Mouse (Mus musculus): ENCODE measurements around the gene Akt1s1. TPM values are rescaled to one million over a fixed set of nuclear protein-coding genes. Genes with fewer than 3 reads are reported as not detected.

Akt1s1 gene
- total and polyA plus RNA-seq, 3 experiments, result 9.5 to 24.2 (median 23.3) TPM

DNA sequence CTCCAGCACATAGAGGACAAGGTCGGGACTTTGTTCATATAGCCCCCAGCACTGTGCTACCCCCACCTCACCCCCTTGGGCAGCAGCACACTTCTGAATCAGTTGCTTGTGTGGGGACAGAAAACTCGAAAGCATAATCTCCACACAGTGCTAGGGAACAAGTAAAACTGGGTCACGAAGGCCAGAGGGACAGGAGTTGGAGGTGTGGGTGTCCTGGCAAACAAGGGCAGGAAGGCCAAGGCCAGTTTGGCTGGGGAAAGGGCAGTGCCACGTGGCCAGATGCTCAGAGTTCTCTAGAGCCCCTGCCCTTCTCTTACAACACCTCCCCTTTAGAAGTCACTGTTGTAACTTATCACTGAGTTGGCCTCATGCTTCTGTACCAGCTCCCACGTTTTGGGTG is 28.9 kb upstream of the Akt1s1 start:
- DNase-seq (ENCODE audit: extremely low read depth), result no peak
- H3K9ac ChIP-seq (ENCODE audit: insufficient read depth, low read depth), result peak overlapping the region; percentile 93
- dilution Hi-C loops (cut with MboI; ENCODE audit: extremely low pct_ligation_motif_present, extremely low pct_unique_long_range_greater_than_20kb, low sequenced_read_pairs), result no loop called here
- H3K36me3 ChIP-seq (replicated peaks in 1 of 2; ENCODE audit: control insufficient read depth in 1 of 2, insufficient read depth in 1 of 2, low read length in 1 of 2), result peaks cover 3 to 50% of the 10 kb centered on the region in 2 experiments
- peaks cover 90% of the 10 kb centered on the region for H3K79me2 ChIP-seq (replicated peaks; ENCODE audit: control insufficient read depth, extremely low read depth, insufficient read depth, poor library complexity, severe bottlenecking)
- peak overlapping the region; percentile 62 to 89 (median 67) for H3K4me3 ChIP-seq (replicated peaks in 1 of 3; ENCODE audit: low read depth in 2 of 3, low read length in 2 of 3, poor library complexity in 1 of 3)
- in situ Hi-C loops (cut with MboI; ENCODE audit: low pct_ligation_motif_present, low pct_unique_long_range_greater_than_20kb, low sequenced_read_pairs), result no loop called here
- H3K9me3 ChIP-seq (replicated peaks; ENCODE audit: low read length), result no peaks in the 10 kb centered on the region
- peak overlapping the region; percentile 92 for H3K27ac ChIP-seq (ENCODE audit: insufficient read depth, low read depth)
- no peaks in the 10 kb centered on the region for H3K27me3 ChIP-seq (replicated peaks)
- no peak for TF ChIP-seq EP300 (IDR thresholded peaks at IDR 0.05; ENCODE audit: low read length)
- no peak for TF ChIP-seq TCF12 (IDR thresholded peaks at IDR 0.05; ENCODE audit: low read depth, low read length)
- TF ChIP-seq MAX (IDR thresholded peaks at IDR 0.05; ENCODE audit: low read length), result peak; percentile 61; the same call in 1 of the 2 replicates
- no peak for TF ChIP-seq JUN (IDR thresholded peaks at IDR 0.05; ENCODE audit: insufficient read depth, low read depth, low read length)
- no peak for TF ChIP-seq RCOR1 (conservative IDR thresholded peaks at IDR 0.05; ENCODE audit: low read depth, low read length)
- no peak for TF ChIP-seq SMC3 (IDR thresholded peaks at IDR 0.05; ENCODE audit: low read depth, low read length)
- no peak for TF ChIP-seq POLR2AphosphoS2 (IDR thresholded peaks at IDR 0.05; ENCODE audit: low read depth, low read length)
- peak; percentile 31; the same call in 1 of the 2 replicates for TF ChIP-seq SIN3A (IDR thresholded peaks at IDR 0.05; ENCODE audit: low read length)
- TF ChIP-seq MXI1 (IDR thresholded peaks at IDR 0.05; ENCODE audit: low read depth, low read length), result 0 out of 2 replicates have a peak, but pooled peaks have one; percentile 70
- peak; percentile 58; the same call in 1 of the 2 replicates for TF ChIP-seq MYC (IDR thresholded peaks at IDR 0.05; ENCODE audit: low read depth, low read length)
- H3K4me1 ChIP-seq (ENCODE audit: control insufficient read depth in 1 of 2, insufficient read depth in 2 of 2), result peaks cover 21 to 51% of the 10 kb centered on the region in 2 experiments
- H3K4me2 ChIP-seq (ENCODE audit: insufficient read depth, low read depth, poor library complexity, severe bottlenecking), result peak overlapping the region; percentile 95

DNA sequence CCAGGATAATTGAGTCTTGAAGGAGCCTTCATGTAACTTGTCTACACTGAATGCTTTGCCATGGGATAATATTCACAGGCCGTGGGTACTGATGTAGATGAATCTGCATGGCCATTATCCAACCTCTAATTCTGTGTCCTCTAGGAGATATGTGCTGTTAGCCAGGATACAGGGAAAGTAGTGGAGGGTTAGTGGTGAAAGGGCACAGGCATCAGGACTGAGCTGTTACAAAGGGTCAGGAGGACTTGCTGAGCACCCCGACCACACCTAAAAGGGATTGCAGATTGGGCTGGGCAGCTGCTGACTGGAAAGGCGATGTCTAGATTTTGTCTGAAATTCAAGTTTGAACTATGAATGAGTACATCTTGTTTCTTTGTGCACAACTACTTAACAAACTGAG is 28.3 kb upstream of the Akt1s1 start:
- Histone ChIP-seq H3K36me3 (replicated peaks in 1 of 2; ENCODE audit: control insufficient read depth in 1 of 2, insufficient read depth in 1 of 2, low read length in 1 of 2) (peaks cover 3 to 52% of the 10 kb centered on the region in 2 experiments), H3K4me2 (ENCODE audit: insufficient read depth, low read depth, poor library complexity, severe bottlenecking) (peak overlapping the region; percentile 95), H3K79me2 (replicated peaks; ENCODE audit: control insufficient read depth, extremely low read depth, insufficient read depth, poor library complexity, severe bottlenecking) (peaks cover 90% of the 10 kb centered on the region), H3K4me3 (replicated peaks in 1 of 3; ENCODE audit: low read depth in 2 of 3, low read length in 2 of 3, poor library complexity in 1 of 3) (peak overlapping the region in 1 of 3 experiments; percentile 89), H3K9ac (ENCODE audit: insufficient read depth, low read depth) (peak overlapping the region; percentile 93), H3K27ac (ENCODE audit: insufficient read depth, low read depth) (peak overlapping the region; percentile 37), H3K27me3 (replicated peaks) (no peaks in the 10 kb centered on the region), H3K4me1 (ENCODE audit: control insufficient read depth in 1 of 2, insufficient read depth in 2 of 2) (peaks cover 22 to 54% of the 10 kb centered on the region in 2 experiments), H3K9me3 (replicated peaks; ENCODE audit: low read length) (no peaks in the 10 kb centered on the region)
- TF ChIP-seq ZNF384 (IDR thresholded peaks at IDR 0.05; ENCODE audit: low read depth, low read length), result no peak
- no peak for TF ChIP-seq BHLHE40 (IDR thresholded peaks at IDR 0.05; ENCODE audit: low read depth, low read length)
- TF ChIP-seq ETS1 (conservative IDR thresholded peaks at IDR 0.05; ENCODE audit: low read depth, low read length), result no peak
- TF ChIP-seq MEF2A (IDR thresholded peaks at IDR 0.05; ENCODE audit: borderline replicate concordance, low read depth, low read length), result no peak
- no peak for TF ChIP-seq HCFC1 (IDR thresholded peaks at IDR 0.05; ENCODE audit: low read depth, low read length)
- no peak for TF ChIP-seq RCOR1 (conservative IDR thresholded peaks at IDR 0.05; ENCODE audit: low read depth, low read length)
- no peak for TF ChIP-seq ZMIZ1 (IDR thresholded peaks at IDR 0.05; ENCODE audit: low read depth, low read length)
- no peak for TF ChIP-seq UBTF (IDR thresholded peaks at IDR 0.05; ENCODE audit: low read depth, low read length)
- TF ChIP-seq CTCF (conservative IDR thresholded peaks at IDR 0.05 in 1 of 2, IDR thresholded peaks at IDR 0.05 in 1 of 2; ENCODE audit: low read depth in 2 of 2, low read length in 2 of 2), result no peak
- TF ChIP-seq CHD2 (IDR thresholded peaks at IDR 0.05; ENCODE audit: low read length), result no peak
- no peak for TF ChIP-seq NRF1 (IDR thresholded peaks at IDR 0.05; ENCODE audit: low read depth, low read length)
- no peak for TF ChIP-seq E2F4 (IDR thresholded peaks at IDR 0.05; ENCODE audit: insufficient replicate concordance, low read depth, low read length)
- no peak for TF ChIP-seq USF2 (conservative IDR thresholded peaks at IDR 0.05; ENCODE audit: low read depth, low read length)
- TF ChIP-seq POLR2A (IDR thresholded peaks at IDR 0.05; ENCODE audit: low read depth, low read length), result no peak
- dilution Hi-C loops (cut with MboI; ENCODE audit: extremely low pct_ligation_motif_present, extremely low pct_unique_long_range_greater_than_20kb, low sequenced_read_pairs) (no loop called here), in situ Hi-C loops (cut with MboI; ENCODE audit: low pct_ligation_motif_present, low pct_unique_long_range_greater_than_20kb, low sequenced_read_pairs) (no loop called here)
- DNase-seq (ENCODE audit: extremely low read depth), result no peak

Measured in CH12.LX (cell line).